Mouse (Mus musculus): Measurements from ENCODE around the gene Anxa8. TPM values are rescaled to one million over a fixed set of nuclear protein-coding genes. Genes with fewer than 3 reads are reported as not detected.

Gene Anxa8
- polyA plus RNA-seq (2014; fragmentation: Illumina TruSeq; extraction: RNeasy Lipid Tissue Mini Kit (QIAGEN cat#74804); ENCODE audit: low read depth, low replicate concordance), result 0.52 TPM

DNA sequence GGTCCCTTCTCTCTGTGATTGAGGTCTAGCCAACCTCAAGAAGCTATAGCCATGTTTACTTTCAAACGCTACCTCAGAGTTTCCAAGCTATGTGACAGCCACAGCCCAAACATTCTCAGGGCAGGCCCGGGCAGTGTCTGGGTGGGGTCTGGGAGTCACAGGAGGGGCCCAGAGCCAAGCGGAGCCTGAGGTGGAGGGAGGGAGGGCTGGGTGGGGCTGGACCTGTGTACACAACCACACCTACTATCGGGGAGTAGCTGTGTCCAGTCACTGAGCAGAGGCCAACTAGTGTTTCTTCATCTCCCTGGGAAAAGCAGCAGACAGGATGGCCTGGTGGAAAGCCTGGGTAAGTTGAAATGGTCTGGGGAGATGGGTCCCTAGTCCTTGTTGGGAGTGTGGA is at the start of gene Anxa8:
Gene Anxa8 (plus strand): TSS at position 251 of the 400 bp plus-strand sequence.

DNA sequence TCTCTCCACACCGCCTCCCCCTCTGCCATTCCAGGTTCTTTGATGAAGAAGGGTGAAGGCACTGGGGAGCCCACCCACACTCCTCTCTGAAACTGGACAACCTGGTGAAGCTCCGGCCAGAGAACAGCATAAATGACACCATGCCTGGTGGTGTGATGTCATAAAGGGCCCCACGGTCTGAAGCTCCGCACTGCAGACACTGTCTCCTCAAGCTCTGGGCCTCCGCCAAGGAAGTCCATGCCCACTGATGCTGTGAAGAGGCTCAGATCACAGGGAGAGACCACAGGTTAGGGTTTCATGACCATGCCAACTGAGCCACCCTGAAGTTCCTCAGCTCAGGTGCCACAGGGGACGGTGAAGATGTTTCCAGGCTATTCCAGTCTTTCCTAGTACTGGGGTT is 33.3 kb upstream of the Anxa8 start, which contains the start of gene Antxrl:
Gene Antxrl (plus strand): TSS at position 192 of the 400 bp plus-strand sequence.

DNA sequence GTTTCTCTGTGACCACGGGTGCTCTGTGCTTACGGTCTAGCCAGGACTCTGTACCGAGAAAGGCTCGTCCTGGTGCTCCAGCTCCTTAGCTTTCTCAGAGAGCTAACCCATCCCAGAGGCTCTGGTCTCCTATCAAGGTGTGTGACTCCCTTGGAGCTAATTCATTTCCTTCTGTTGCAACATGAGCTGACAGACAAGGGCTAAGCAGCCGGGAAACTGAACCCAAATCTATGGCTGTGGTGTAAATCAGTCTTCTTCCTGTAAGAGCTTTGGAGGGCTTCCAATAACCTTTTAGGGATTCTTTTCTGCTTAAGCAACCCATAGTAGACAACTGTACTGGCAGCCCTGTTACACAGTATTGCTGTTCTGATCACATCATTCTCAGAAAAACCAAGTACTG is 16.8 kb downstream of the Anxa8 start, which contains the start of gene A630023A22Rik:
Gene A630023A22Rik (minus strand): TSS at position 154 of the 400 bp plus-strand sequence.

Other genes with a start within 250 kb of the Anxa8 start
- 15.0 TPM for gene Gdf10, start 162.4 kb upstream of the Anxa8 start, polyA plus RNA-seq (2014; fragmentation: Illumina TruSeq; extraction: RNeasy Lipid Tissue Mini Kit (QIAGEN cat#74804); ENCODE audit: low read depth, low replicate concordance)
- not detected for gene Gdf2, start 144.9 kb upstream of the Anxa8 start, polyA plus RNA-seq (2014; fragmentation: Illumina TruSeq; extraction: RNeasy Lipid Tissue Mini Kit (QIAGEN cat#74804); ENCODE audit: low read depth, low replicate concordance)
- gene Rbp3, start 132.0 kb upstream of the Anxa8 start, polyA plus RNA-seq (2014; fragmentation: Illumina TruSeq; extraction: RNeasy Lipid Tissue Mini Kit (QIAGEN cat#74804); ENCODE audit: low read depth, low replicate concordance), result not detected
- gene Zfp488, start 107.2 kb upstream of the Anxa8 start, polyA plus RNA-seq (2014; fragmentation: Illumina TruSeq; extraction: RNeasy Lipid Tissue Mini Kit (QIAGEN cat#74804); ENCODE audit: low read depth, low replicate concordance), result not detected
- not detected for gene Gm30083, start 70.8 kb upstream of the Anxa8 start, polyA plus RNA-seq (2014; fragmentation: Illumina TruSeq; extraction: RNeasy Lipid Tissue Mini Kit (QIAGEN cat#74804); ENCODE audit: low read depth, low replicate concordance)
- gene Gm5460, start 69.2 kb upstream of the Anxa8 start, polyA plus RNA-seq (2014; fragmentation: Illumina TruSeq; extraction: RNeasy Lipid Tissue Mini Kit (QIAGEN cat#74804); ENCODE audit: low read depth, low replicate concordance), result 0.93 TPM
- not detected for gene Antxrl, start 33.3 kb upstream of the Anxa8 start, polyA plus RNA-seq (2014; fragmentation: Illumina TruSeq; extraction: RNeasy Lipid Tissue Mini Kit (QIAGEN cat#74804); ENCODE audit: low read depth, low replicate concordance)
- not detected for gene A630023A22Rik, start 16.8 kb downstream of the Anxa8 start, polyA plus RNA-seq (2014; fragmentation: Illumina TruSeq; extraction: RNeasy Lipid Tissue Mini Kit (QIAGEN cat#74804); ENCODE audit: low read depth, low replicate concordance)
- not detected for gene Npy4r, start 66.5 kb downstream of the Anxa8 start, polyA plus RNA-seq (2014; fragmentation: Illumina TruSeq; extraction: RNeasy Lipid Tissue Mini Kit (QIAGEN cat#74804); ENCODE audit: low read depth, low replicate concordance)
- gene Gprin2, start 115.7 kb downstream of the Anxa8 start, polyA plus RNA-seq (2014; fragmentation: Illumina TruSeq; extraction: RNeasy Lipid Tissue Mini Kit (QIAGEN cat#74804); ENCODE audit: low read depth, low replicate concordance), result 2.2 TPM
- gene Syt15, start 133.6 kb downstream of the Anxa8 start, polyA plus RNA-seq (2014; fragmentation: Illumina TruSeq; extraction: RNeasy Lipid Tissue Mini Kit (QIAGEN cat#74804); ENCODE audit: low read depth, low replicate concordance), result 0.35 TPM
- 23.3 TPM for gene Shld2, start 224.5 kb downstream of the Anxa8 start, polyA plus RNA-seq (2014; fragmentation: Illumina TruSeq; extraction: RNeasy Lipid Tissue Mini Kit (QIAGEN cat#74804); ENCODE audit: low read depth, low replicate concordance)
- gene Glud1, start 224.7 kb downstream of the Anxa8 start, polyA plus RNA-seq (2014; fragmentation: Illumina TruSeq; extraction: RNeasy Lipid Tissue Mini Kit (QIAGEN cat#74804); ENCODE audit: low read depth, low replicate concordance), result 229 TPM